Mouse (Mus musculus) adrenal gland, adult 8-10 months (tissue): ENCODE measurements around the gene Qrich2. TPM values are rescaled to one million over a fixed set of nuclear protein-coding genes. Genes with fewer than 3 reads are reported as not detected.
A peak's percentile ranks its signal among the peaks of the same experiment; 100 is the strongest.
"Not testable (repeated sequence)": the region's sequence is repeated elsewhere in the genome, so short reads cannot be mapped to it uniquely, and the experiment has no call there.

Experiments
- DNase-seq: peaks from one replicate; pipeline ENCODE4 v3.0.0; 2022
- total RNA-seq, 4 experiments: library from RNA; stranded (reverse); gene quantifications; 2 replicates each; pipeline ENCODE4 v1.2.4; 2022

Qrich2 gene
- total RNA-seq, 4 experiments from 2014 or later = 0.11 TPM; not detected in 3

DNA sequence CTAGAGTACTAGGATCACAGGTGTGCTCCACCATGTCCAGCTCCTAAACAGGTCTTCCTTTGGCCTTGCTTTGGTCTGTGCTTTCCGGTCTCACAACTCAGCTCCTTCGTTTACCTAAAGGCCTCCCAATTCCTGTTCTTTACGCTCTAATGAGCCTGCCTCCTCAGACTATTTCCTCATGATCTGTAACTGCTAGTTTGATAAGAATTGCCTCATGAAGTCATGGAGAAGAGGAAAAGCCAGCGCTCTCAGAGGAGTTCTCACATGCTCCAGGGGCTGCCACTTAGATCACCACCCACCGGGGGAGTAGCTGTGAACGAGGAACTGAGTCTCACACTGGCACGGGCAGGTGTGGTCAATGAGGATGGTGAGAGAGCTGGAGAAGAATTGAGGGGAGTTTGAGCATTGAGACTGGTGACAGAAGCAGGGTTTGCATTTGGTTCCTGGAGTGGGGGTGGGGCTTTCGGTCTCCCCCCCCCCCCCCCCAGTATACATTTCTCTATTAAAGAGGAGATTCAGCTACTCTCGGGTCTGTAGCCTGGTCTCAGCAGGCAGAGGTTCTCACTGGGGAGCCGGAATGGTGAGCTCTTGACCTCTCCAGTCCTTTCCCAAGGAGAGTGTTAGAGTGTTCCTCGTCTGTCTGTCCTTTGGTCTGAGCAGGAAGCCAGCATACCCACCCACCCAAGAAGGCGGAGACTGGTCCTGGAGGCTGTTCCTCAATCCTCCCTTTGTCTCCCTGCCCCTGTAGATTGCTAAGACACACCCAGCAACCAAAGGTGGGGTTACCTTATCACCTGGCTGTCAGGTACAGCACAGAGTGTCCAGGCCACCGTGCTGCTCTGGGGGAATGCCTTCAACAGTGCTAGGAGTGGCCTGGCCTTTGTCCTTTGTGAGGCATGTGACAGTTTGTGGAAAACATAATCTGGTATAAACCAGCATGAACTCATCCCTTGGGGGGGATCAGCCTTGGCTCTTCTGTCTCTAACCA is 36.9 kb downstream of the Qrich2 start:
- no peak for DNase-seq

DNA sequence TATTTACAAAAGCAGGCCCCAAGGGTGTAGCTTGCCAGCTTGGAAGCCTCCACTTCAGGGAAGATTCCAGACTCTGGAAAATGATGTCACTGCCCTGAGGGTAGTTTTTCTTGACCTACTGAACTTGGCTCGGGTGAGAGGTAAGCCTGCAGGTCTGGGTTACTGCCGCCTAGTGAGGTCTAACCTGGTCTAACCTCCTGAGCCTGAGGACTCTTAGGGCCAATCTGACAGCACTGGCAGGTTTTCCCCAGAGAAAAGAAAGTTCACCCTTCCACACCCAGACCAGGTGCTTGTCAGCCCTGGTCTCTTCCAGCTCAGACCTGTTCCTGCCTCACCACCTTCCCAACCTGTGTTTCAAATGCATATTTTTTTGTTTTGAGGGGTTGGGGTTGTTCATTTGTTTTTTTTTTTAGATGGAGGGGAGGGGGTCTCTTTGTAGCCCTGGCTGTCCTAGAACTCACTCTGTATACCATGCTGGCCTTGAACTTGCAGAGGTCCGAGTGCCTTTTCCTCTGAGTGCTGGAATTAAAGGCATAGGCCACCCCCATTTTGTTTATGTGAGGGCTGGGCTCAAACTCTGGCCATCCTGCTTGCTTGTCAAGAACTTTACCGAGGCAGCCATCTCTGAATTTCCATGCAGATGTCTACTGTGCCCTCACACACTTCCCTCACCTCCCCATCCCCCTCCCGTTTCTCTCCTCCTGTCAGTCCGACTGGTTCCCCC is 39.0 kb downstream of the Qrich2 start:
- DNase-seq = no peak

DNA sequence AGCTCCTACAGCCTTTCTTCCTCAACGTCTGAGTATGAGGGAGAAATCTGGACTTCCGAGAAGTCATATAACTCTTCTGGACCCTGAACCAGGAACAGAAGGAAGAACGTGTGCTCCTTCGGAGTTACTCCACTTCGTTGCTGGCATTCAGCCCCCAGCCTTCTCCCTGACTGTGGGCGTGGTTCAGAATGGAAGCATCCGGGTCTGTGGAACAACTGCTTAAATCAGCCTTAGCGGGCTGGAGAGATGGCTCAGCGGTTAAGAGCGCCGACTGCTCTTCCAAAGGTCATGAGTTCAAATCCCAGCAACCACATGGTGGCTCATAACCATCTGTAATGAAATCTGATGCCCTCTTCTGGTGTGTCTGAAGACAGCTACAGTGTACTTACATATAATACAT is 39.7 kb downstream of the Qrich2 start:
- DNase-seq = not testable (repeated sequence)

DNA sequence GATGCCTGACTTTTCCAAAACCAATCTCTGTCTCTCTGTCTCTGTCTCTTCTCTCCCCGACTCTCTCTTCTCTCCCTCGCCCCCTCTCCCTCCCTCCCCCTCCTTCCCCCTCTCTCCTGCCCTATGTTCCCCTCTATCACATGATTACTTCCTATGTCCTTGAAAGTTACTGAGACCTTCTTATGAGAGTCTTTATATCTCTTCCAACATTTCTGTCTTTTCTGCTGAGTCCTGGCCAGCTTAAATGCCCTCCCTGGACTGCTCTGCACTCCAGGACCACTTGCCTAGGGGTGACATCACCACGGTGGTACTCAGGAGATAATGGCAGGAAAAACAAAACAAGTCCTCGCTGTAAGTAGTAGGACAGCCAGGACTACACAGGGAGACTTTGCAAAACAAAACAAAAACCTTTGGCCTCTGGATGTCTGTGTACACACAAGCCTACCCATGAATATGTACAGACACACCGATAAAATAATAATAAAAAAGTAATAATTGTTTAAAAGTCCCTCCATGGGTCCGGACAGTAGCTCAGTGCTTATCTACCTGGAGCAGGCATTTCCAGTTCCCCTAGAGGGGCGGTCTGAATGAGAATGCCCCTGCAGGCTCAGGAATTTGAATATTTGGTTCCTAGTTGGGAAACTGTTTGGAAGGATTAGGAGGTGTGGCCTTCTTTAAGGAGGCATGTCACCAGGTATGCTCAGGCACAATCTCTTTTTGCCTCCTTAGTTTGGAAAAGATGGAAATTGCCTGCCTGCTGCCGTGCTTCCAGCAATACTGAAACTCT is 41.2 kb downstream of the Qrich2 start:
- no peak for DNase-seq

DNA sequence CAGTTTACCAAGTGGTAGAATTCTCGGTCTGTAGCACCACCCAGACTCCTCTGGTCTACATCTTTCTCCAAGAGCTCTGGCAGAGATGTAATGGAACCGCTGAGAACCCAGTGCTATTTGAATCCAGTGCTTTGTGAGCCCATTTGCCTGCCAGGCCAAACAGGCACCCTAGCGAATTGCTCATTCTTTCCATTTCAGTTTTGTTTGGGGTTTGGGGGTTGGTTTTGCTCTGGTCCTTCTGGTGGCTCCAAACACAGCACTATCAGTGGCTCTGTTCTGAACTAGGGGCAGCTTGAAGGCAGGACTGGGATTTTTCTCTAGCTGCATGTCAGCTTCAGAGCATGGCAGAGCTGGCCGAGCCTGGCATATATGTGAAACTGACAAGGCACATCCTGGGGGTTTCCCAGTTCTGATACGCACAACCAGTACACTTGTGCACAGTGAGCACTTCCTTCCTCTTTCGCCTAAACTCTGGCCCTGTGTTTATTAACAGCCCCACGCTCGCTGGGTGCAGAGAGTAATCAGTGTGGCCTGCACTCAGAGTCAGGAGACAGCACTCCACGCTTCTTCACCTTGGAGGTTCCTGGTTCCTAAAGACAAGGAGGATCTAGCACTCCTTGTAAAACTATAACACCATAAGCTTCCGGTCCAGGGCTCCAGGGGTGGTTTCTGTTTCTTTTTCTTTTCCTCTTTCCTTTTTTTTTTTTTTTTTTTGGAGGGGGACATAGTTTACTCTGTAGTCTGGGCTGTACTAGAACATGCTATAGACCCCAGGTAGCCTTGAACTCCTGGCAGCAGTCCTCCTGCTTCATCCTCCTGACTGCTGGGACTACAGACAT is 42.0 kb downstream of the Qrich2 start:
- DNase-seq = no peak

DNA sequence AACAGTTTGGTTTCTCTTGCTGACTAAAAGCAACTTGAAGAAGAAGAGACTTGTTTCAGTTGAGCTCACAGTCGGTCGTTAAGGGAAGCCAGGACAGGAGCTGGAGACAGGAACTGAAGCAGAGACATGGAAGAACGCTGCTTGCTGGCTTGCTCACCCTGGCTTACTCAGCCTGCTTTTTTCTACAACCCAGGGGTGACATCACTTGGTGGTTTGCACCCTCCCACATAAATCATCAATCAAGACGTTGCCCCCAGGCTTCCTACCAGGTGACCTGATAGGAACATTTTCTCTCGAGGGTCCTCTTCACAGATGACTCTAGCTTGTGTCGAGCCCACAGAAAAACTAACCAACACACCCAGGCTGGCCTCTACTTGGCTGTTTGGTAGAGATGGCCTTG is 42.8 kb downstream of the Qrich2 start:
- no peak for DNase-seq

DNA sequence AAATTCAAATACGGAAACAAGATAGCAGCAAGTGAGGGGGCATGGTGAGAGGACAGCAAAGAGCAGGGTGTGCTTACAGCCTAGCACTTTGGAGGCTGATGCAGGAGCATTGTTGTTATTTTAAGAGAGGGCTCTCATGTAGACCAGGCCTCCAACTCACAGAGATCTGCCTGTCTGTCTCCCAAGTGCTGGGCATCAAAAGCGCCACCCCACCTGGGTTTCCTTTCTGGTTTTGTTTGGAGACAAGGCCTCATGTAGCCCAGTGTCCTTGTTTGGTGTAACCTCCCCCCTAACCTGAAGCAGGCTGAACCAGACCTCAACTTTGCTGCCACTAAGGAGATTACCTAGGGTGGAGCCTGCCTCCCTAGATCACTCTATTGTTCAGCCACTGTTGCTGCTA is 43.5 kb downstream of the Qrich2 start:
- DNase-seq = no peak

DNA sequence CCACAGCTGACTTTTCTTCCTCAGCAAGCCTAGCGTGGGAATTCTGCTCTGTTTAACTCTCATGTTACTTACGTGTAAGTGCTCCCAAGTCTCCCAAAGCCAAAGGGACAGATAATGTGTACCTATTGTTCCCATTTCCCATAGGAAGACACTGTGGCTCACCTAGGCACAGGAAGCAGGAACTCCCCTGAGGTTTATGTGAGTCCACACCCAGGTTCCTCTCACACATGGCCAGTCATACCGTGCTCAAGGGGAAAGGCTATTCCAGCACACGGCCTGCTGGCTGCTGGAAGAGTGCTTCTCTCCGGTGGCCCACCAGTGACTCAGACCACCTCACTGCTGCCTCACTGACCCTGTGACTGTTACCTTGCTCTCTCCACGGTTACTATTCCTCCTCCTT is 44.9 kb downstream of the Qrich2 start:
- no peak for DNase-seq

DNA sequence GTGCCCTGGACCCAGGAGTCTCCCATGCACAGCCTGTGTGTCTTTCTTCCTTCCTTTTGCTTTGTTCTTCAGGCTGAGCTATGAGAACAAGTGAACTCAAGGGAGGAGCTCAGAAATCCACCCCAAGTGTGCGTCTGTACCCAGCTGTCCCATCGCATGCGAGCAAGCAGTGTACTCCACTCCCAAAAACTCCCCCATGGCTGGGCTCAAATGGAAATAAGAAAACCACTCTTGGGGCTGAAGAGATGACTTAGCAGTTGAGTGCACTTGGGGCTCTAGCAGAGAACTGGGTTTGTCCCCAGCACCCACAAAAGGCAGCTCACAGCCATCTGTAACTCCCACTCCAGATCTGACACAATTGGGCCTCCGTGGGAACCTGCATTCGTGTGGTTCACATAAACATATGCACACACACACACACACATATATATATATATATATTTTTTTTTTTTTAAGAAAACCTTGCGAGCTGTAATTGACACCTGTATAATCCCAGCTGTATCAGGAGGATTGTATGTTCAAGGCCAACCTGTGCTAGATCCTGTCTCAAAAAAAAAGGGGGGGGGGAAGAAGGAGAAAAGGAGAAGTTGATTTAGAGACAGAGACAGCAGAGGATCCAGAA is 47.1 kb downstream of the Qrich2 start:
- no peak for DNase-seq

DNA sequence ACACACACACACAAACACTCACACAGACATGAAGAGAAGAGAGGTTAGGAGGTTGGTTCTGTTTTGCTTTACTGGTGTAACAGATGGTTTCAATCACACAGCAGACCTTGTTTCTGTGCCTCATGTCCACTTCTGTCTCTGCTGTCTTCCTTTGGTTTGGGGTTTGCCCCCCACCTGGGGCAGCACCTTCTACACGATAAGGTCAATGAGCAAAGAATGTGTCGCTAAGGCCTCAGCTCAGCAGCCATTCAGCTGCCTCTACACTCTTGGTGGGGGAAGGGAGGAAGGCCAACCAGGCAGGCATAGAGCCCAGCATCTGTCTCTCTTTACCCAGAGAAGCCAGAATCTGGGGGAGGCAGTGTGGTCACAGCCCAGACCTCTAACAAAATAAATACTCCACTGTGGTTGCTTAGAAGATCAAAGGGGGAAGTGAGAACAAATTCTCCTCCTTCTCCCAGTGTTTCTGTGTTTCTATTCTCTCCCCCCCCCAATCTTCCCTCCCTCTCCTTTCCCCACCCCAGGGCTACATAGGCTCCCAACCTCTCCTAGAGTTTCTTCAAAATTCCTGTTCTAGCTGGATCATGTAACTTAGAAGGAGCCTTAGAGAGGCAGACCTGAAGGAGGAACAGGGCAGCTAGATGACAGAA is 47.7 kb downstream of the Qrich2 start:
- no peak for DNase-seq

DNA sequence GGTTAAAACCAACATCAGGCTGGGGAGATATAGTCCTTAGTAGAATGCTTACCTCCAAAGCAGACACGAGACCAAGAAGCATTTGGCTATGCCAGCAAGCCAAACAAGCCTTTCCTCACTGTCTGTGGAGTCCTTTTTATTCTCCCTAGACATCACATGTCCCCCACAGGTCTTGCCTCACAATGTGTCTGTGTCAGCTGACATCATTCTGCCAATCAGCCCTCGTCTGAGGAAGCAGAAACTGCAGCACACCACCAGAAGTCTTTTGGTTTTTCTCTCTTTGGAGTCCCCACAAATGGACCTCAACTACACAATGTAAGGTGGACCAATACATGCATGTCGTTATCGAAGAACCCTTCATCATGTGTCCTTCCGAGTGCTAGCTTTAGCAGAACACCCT is 49.0 kb downstream of the Qrich2 start:
- no peak for DNase-seq

DNA sequence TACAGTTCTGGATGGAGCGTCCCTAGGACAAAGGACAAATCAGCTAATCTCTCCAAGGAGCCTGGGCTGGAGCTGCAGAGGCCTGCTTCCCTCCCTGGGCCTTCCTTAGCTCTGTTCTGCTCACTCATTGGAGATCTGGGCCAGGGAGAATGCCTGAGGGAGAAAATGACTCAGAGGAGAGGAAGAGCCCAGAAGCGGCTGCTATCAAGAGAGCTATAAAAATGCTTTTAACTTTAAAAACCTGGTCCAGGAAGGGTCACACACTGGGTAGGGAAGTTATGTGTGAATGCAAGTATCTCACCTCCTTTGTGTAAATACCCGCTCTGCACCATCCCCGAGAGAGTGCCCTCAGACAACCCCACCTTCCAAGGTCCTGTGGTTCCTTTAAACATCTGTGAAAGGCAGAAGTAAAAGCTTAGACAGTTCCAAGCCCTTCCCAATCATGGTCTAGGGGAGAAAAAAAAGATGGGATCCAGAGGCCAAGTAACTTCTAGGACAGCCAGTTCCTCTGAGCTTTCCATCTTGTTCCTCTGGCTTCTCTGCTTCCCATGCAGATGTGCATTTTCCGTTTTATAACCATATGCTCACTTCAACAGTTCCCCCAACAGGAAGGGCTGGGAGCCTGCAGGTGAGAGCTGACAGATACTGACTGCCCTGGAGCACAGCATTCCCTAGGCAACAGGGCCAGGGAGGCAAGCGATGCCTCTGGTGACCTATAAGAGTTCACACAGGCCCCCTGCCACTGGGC is 49.7 kb downstream of the Qrich2 start:
- no peak for DNase-seq

DNA sequence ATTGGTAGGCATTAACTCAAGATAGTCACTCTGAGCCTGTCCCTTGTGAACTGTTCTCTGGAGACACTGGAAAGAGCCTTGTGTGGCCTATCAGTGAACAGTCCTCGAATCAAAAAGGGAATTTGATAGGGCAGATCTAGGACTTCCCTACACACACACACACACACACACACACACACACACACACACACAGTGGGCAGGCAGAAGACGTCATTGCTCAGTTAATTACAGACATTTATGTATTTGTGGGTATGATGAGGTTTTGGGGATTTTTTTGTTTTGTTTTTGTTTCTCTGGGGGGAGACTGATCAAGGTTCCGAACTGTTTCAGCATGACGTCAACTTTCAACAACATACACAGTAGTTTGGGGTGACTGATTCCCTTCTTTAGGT is 52.4 kb downstream of the Qrich2 start:
- no peak for DNase-seq

DNA sequence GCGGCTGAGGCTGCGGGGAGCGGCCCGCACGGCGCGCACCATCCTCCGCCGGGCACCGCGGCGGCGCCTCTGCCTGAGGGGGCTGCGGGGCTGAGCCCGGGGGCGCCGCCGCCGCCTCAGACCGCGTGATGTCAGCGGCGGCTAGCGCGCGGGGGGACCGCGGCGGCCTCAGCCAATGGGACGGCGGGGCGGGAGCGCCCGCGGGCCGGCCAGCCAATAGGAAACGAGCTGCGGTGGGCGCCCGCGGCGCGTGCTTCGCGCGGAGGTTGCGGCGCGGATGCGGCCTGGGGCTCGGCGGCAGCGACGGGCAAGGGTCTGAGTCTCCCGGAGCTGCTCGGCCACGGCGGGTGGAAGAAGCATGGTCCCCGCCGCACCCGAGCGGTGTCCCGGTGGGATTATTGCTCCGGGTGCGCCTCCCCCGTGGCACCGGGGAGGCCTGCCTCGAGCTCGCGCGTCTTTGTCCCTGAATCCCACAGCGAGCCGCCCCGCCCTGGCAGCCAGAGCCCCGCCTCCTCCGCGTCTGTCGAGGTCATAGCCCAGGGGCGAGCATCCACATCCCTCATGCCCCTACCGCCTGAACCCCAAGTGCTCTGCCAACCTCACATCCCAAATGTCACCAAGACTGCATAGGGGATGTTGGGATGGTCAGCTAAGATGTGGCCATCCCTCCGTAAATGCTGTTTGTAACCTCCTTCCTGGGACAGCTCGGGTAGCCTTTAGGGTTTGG is 53.0 kb downstream of the Qrich2 start, which contains the start of gene Rnf157:
Gene Rnf157, minus strand, starts transcription at position 129 of the 727 bp plus-strand sequence.
- peak; percentile 61 for DNase-seq

DNA sequence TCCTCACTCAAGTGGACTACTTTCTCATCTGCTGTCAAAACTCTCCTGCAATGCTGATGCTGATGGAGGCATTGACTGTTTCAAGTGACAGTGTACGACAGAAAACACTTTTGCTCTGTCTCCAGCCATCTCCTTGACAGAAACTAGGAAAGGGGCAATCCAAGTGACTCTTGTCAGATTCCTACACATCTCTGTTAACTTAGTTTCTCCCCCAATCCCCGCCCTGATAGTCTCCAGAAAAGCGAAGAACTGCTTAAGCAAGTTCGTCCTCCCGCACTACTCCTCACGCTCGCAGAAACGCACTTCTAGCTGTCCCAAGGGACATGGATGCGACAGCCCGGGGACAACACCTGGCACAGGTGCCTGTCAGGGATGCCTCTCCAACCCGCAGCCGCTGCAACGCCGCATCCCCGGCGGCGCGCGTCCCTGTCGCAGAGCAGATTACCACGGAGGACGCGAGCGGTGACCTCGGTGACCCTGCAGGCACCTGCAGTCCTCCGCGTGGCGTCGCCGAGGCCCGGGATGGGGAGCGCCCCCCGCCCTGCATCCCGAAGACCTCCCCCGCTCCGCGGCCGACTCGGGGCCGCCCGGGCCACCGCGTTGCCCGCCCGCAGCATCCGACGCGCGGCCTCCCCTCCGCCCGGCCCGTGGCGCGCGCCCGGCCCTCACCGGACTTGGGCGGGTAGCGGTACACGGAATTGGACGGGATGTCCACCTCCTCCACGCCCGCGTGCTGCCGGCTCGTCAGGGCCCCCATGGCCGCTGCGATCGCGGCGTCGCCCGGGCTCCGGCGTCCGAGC is 53.8 kb downstream of the Qrich2 start:
- no peak for DNase-seq

DNA sequence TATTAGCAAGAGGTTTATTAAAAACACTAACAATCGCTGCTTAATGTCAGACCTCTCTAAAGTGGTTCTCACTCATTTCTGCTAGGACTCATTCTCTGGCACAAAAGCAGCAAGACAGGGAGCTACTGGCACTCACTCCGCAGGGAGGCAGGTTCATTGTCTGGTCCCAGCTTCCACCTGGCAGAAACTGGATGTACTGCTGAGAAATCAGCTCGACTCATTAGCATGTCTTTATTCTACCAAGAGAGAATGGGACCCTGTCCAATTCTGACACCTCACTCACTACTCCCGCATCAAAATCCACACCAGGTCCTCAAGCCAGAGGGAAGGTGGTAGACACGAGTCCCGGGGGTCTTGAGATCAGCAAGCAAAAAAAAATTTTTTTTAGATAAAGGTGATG is 54.5 kb downstream of the Qrich2 start:
- no peak for DNase-seq

DNA sequence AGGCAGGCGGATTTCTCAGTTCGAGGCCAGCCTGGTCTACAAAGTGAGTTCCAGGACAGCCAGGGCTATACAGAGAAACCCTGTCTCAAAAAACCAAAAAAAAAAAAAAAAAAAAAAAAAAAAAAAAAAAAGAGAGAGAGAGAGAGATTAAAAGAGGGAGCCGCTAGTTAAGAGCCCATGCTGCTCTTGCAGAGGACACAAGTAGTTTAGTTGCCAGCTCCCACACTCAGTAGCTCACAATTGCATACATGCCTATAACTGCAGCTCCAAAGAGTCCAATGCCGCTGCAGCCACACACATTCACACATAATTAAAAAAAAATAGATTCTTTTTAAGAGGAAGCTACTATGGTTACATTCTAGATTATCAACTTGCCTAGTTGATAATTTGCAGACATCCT is 55.6 kb downstream of the Qrich2 start:
- DNase-seq = not testable (repeated sequence)

DNA sequence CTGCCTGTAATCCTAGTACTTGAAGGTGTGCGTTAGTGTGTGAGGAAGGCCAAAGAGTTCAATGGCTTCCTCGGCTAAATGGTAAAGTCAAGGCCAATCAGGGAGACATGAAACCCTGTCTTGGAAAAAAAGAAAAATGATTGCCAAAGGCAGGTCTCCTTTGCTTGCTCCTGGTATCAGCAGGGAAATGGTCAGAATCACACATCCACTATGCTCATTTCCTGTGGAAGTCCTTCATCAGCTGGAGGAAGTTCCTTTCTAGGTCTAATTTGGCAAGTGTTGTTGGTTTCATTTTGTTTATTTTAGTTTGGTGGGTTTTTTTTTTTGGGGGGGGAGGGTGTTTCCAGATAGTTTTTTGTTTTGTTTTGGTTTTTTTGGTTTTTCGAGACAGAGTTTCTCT is 57.0 kb downstream of the Qrich2 start:
- no peak for DNase-seq
